Mouse (Mus musculus) adipocyte (in vitro differentiated cells): ENCODE data around the gene Kirrel.
"Not testable (repeated sequence)": the region's sequence is repeated elsewhere in the genome, so short reads cannot be mapped to it uniquely, and the experiment has no call there.

Experiments used
- DNase-seq: peaks from one replicate; pipeline ENCODE4 v3.0.0-alpha.2; 2016; ENCODE audit warnings: low spot score

Kirrel gene

GRCm38 (mm10) chr3:87134951-87135350 lies 39.6 kb downstream of the Kirrel start:
- no peak for DNase-seq

GRCm38 (mm10) chr3:87131694-87132347 lies 42.7 kb downstream of the Kirrel start:
- DNase-seq: no peak

- no peak for DNase-seq
Observed at GRCm38 (mm10) chr3:87130933-87131332, 43.6 kb downstream of the Kirrel start.

GRCm38 (mm10) chr3:87123795-87124194 lies 50.8 kb downstream of the Kirrel start:
- DNase-seq: no peak

GRCm38 (mm10) chr3:87118214-87118613 lies 56.3 kb downstream of the Kirrel start:
- no peak for DNase-seq

- DNase-seq: no peak
Observed at GRCm38 (mm10) chr3:87117632-87118031, 56.9 kb downstream of the Kirrel start.

- DNase-seq: peak; percentile 61
Observed at GRCm38 (mm10) chr3:87115726-87116540, 58.6 kb downstream of the Kirrel start.

- DNase-seq: no peak
Observed at GRCm38 (mm10) chr3:87115271-87115670, 59.3 kb downstream of the Kirrel start.

- DNase-seq: no peak
Observed at GRCm38 (mm10) chr3:87114801-87115200, 59.7 kb downstream of the Kirrel start.

GRCm38 (mm10) chr3:87113881-87114280 lies 60.7 kb downstream of the Kirrel start:
- not testable (repeated sequence) for DNase-seq

GRCm38 (mm10) chr3:87112264-87112663 lies 62.3 kb downstream of the Kirrel start:
- no peak for DNase-seq

- DNase-seq: no peak
Observed at GRCm38 (mm10) chr3:87104856-87105255, 69.7 kb downstream of the Kirrel start.

GRCm38 (mm10) chr3:87102346-87102745 lies 72.2 kb downstream of the Kirrel start:
- DNase-seq: no peak

GRCm38 (mm10) chr3:87100911-87101310 lies 73.6 kb downstream of the Kirrel start:
- DNase-seq: no peak

GRCm38 (mm10) chr3:87097969-87098946 lies 76.3 kb downstream of the Kirrel start:
- no peak for DNase-seq

GRCm38 (mm10) chr3:87097205-87097604 lies 77.3 kb downstream of the Kirrel start:
- no peak for DNase-seq

GRCm38 (mm10) chr3:87093718-87094117 lies 80.8 kb downstream of the Kirrel start:
- no peak for DNase-seq

- DNase-seq: peak; percentile 89
Observed at GRCm38 (mm10) chr3:87089694-87090565, 84.6 kb downstream of the Kirrel start.

- peak; percentile 42 for DNase-seq
Observed at GRCm38 (mm10) chr3:87087146-87087545, 87.4 kb downstream of the Kirrel start.

- peak; percentile 64 for DNase-seq
Observed at GRCm38 (mm10) chr3:87082235-87082634, 92.3 kb downstream of the Kirrel start.

- no peak for DNase-seq
Observed at GRCm38 (mm10) chr3:87079751-87080150, 94.8 kb downstream of the Kirrel start.
